Mouse (Mus musculus) heart, adult 2 months (tissue): ENCODE results near the gene Fbxo46.

Source experiments
- CTCF ChIP-seq: fragments of 200-600 bp; IDR thresholded peaks from 2 replicates; pipeline ENCODE4 v1.8.1; 2022; ENCODE audit warnings: antibody characterized with exemption, mild to moderate bottlenecking, moderate library complexity
- EP300 ChIP-seq: fragments of 200-500 bp; IDR thresholded peaks from 2 replicates; pipeline ENCODE4 v1.6.1; 2011; ENCODE audit warnings: low read depth, low read length, control low read depth; ENCODE audit not compliant: insufficient read depth
- POLR2A ChIP-seq: fragments of 200-500 bp; IDR thresholded peaks from 2 replicates; pipeline ENCODE4 v1.6.1; 2011; ENCODE audit warnings: mild to moderate bottlenecking, low read depth, low read length, control low read depth; ENCODE audit not compliant: insufficient read depth

GRCm38 (mm10) chr7:19159411-19159810, 39.8 kb downstream of the Fbxo46 start:
- no peak for TF ChIP-seq CTCF
- no peak for TF ChIP-seq POLR2A
- no peak for TF ChIP-seq EP300
